Mouse (Mus musculus) gastrocnemius, postnatal 14 days (tissue): Measurements from ENCODE around the gene Galnt6. TPM values are rescaled to one million over a fixed set of nuclear protein-coding genes. Genes with fewer than 3 reads are reported as not detected.

ENCODE experiments used
- DNase-seq: peaks from one replicate; pipeline ENCODE4 v3.0.0; 2021; ENCODE audit warnings: mixed read lengths
- intact Hi-C: fragments of 180-260 bp; cut with DNase I; formaldehyde crosslinking; loops from one replicate; pipeline ENCODE4 v1.15.1; 2025; ENCODE audit warnings: low total_unique reads
- total RNA-seq, 2 experiments: library from RNA; stranded (reverse); gene quantifications; 2 replicates each; pipeline ENCODE4 v1.2.3; 2021

Gene Galnt6
- total RNA-seq, 2 experiments from 2014 or later: 0.18 to 0.33 TPM

GRCm38 (mm10) chr15:100755498-100755859 lies 26.3 kb upstream of the Galnt6 start:
- intact Hi-C loops: no loop called here
- DNase-seq: no peak

DNA sequence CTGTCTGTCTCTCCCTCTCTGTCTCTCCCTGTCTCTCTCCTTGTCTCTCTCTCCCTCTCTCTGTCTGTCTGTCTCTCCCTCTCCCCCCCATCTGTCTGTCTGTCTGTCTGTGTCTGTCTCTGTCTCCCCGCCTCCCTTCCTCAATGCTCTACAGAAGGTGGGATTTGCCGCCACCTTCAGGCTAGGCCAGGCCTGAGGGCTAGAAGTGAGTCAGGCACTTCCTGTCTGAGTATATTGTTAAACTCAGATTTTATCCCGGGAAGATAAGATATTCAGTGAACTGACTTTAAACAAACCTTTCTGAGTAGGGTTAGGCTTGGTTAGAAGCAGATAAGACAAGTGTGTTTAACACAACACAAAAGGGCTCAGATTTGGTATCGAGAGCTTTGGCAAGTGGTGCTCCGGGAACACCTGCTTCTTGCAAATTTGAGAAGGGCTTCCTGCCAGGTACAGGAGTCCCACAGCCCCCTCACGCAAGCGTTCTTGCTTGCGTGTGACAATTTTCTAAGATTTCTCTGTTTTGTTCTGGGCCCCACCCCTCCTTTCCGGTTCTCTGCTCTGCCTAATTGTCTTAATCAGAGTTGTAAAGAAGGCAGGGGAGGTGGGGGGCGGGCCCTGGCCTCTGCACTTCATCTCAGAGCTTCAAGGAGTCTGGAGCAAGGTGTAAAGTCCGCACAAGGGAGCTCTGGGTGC lies 25.8 kb upstream of the Galnt6 start:
- DNase-seq: no peak
- intact Hi-C loops: no loop called here

GRCm38 (mm10) chr15:100754041-100754440 lies 24.9 kb upstream of the Galnt6 start:
- intact Hi-C loops: no loop called here
- DNase-seq: no peak

DNA sequence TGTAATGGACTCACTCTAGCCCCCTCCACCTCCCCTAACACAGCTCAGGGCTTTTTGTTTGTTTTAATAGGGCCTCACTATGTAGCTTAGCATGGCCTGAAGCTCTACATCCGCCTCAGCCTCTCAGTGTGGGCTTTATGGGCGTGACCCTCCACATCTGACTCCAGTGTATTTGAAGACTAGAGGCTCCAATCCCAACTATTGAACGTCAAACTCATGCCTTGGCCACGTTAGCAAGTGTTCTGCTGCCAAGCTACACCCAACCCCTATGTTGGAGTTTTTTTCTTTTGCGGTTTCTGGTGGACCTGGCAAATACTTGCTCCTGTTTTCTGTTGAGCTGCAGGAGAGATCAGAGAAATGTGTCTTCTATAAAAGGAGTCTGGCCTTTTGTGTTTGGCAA lies 23.9 kb upstream of the Galnt6 start:
- no peak for DNase-seq
- intact Hi-C loops: no loop called here

DNA sequence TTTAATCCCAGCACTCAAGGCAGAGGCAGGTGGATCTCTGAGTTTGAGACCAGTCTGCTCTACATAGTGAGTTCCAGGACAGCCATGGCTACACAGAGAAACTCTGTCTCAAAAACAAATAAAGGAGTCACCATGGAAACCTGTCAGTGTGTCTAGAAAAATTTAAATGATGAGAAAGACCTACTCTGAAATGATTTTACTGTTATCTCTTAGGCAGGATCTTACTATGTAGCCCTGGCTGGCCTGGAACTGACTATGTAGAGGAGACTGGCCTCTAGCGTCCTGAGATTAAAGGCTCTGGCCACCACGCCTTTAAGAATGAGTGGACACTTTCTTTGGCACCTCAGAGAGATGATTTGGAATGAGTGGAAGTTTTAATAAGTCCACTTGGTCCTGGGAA lies 23.3 kb upstream of the Galnt6 start:
- no peak for DNase-seq
- intact Hi-C loops: no loop called here

DNA sequence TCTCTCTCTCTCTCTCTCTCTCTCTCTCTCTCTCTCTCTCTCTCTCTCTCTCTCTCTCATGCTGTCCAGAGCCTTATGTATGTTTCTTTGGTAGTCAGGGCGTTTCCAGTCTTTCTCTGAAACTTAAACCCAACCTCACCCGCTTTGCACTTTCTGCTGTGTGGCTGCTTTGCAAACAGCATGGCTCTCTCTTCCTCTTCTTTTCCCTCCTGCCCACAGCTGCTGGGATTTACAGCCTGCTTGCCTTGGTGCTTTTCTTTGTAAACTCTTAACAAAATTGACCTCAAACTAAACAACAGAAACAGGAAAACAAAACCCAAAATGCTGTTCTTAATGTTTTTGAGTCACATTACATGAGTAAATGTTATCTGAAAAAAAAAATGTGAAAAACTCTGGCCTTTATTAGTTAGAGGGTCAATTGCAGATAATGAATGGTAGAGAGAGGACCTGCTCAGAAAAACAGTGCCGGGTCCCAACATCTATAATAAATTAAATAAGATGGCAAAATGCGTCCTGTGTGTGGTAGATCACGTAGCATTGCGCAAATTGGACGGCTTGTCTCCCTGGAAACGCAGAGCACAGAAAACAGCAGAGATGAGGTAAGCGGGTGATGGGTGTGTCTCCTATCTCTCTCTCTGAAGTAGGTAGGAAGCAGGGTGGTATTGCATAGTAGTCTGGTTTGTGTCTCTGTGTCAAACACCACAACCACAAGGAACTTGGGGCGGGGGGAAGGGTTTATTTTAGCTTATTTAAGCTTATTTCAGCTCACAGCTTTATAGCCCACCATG lies 20.8 kb upstream of the Galnt6 start:
- DNase-seq: no peak
- intact Hi-C loops: no loop called here

DNA sequence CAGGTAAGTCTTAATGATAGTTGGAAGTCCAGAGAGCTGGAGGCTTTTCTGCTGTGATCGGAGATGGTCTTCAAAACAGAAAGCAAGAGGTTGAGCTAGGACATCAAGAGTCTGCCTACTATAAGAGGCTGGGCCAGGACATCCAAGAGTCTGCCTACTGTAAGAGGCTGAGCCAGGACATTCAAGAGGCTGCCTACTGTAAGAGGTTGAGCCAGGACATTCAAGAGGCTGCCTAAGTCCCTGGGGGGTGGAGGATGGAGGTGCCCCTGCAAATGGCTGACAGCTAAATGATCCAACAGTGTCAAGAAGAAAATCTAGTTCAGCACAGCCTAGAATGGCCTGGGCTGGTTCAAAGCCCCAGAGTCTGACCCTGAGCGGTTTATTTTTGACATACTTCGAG lies 19.4 kb upstream of the Galnt6 start:
- DNase-seq: no peak
- intact Hi-C loops: no loop called here

DNA sequence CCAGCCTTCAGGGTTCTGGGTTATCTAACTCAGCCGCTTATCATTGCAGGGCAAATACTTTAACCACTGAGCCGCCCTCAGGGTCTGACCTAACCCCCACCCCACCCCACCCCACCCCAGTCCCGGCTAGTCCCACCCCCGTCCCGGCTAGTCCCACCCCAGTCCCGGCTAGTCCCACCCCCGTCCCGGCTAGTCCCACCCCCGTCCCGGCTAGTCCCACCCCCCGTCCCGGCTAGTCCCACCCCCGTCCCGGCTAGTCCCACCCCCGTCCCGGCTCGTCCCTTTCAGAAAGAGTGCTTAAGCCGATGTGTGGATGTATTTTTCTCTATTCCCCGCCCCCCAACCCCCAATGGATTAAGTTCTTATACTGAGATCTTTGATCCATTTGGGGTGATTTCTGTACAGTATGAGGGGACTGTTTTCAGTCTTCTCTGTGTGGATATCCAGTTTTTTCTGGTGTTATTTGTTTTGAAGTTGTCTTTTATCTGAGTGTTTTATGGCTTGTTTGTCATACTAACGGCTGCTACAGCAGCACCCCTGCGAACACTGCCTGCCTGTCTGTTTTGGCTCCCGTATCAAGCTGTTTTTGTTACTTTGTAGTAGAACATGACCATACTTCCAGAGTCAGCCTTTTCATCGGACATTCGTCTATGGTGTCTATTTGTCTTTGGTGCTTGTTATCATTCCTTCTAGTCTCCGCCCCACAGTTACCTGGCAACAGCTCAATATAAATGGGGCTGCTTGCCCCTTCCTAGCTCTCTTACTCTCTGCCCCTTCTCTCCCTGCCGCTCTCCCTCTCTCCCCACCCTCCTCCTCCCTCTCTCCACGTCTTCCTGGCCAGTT lies 18.2 kb upstream of the Galnt6 start:
- no peak for DNase-seq
- intact Hi-C loops: no loop called here

GRCm38 (mm10) chr15:100746478-100747120 lies 17.4 kb upstream of the Galnt6 start:
- no peak for DNase-seq

DNA sequence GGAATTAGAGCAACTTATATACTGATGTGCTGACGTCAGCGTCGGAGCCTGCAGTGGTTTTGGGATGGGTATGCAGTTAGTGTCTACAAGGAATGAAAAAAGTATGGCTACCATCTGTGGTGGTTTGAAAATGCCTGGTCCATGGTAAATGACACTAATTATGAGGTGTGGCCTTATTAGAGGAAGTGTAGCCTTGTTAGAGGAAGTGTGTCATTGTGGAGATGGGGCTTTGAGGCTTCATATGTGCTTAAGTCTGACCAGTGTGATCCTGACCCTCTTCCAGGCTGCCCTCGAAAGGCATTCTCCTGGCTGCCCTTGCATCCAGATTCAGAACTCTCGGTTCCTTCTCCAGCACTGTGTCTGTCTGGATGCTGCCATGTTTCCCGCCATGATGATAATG lies 14.1 kb upstream of the Galnt6 start:
- intact Hi-C loops: no loop called here
- DNase-seq: no peak

More at GRCm38 (mm10) chr15:100746478-100747120, 17.4 kb upstream of the Galnt6 start:
- intact Hi-C loops: no loop called here

DNA sequence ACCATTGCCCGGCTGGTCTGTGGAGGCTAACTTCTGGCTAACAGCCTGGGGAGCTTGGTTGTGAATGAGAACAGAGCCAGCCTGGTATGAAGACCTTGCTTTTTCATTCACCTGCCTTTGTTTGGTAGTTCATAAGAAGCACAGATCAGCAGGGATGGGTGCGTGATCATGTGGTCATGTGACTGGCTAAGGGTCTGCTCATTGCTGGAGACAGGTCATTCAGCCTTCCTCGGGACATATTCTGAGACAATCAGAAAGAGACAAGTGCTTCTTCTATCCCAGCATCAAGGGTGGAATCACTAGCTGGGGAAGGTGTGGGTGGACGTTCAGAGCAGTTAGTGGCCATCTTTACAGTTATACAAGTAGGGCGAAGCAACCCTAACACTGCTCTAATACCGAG lies 10.3 kb upstream of the Galnt6 start:
- DNase-seq: no peak
- intact Hi-C loops: no loop called here

- intact Hi-C loops: no loop called here
- DNase-seq: no peak
These were observed 9.2 kb upstream of the Galnt6 start for GRCm38 (mm10) chr15:100738351-100738781.

DNA sequence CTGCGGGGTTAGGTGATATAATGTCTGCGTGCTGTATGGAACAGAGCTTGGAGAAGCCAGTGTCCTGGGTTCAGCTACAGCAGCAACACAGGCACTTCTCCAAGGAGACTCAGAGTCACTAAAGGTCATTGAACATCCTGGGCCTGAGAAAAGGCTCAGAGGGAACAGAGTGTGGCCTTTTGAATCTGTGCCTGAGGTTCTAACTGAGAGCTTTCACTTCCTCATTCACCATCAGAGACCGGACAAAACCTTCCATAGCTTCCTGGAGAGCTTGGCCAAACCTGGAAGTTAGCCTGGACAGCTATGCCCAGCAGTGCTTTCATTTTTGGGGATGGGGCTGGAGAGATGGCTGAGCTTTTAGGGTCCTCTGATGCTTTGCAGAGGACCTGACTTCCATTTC lies 8.5 kb upstream of the Galnt6 start:
- intact Hi-C loops: no loop called here
- DNase-seq: no peak

DNA sequence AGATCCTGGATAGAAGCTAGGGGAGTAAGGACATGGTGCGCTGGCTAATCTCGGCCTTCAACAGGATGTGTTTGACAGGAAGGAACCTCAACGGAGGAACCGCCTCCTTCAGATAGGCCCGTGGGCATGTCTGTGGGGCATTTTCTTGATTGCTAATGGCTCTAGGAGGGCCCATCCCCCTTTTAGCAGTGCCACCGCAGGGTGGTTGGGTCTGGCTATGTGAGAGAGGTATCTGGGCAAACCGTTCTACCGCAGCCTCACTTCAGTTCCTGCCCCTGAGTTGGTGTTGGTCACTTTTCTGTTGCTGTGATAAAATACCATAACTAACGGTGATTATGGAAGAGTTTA lies 6.8 kb upstream of the Galnt6 start:
- intact Hi-C loops: no loop called here

GRCm38 (mm10) chr15:100735095-100735952 lies 6.1 kb upstream of the Galnt6 start:
- no peak for DNase-seq
- intact Hi-C loops: no loop called here

More for the DNA sequence above, 6.8 kb upstream of the Galnt6 start:
- no peak for DNase-seq

- DNase-seq: no peak
- intact Hi-C loops: no loop called here
These were observed 3.4 kb upstream of the Galnt6 start for GRCm38 (mm10) chr15:100732580-100732979.

GRCm38 (mm10) chr15:100731081-100731480 lies 1.9 kb upstream of the Galnt6 start:
- no peak for DNase-seq
- intact Hi-C loops: no loop called here

DNA sequence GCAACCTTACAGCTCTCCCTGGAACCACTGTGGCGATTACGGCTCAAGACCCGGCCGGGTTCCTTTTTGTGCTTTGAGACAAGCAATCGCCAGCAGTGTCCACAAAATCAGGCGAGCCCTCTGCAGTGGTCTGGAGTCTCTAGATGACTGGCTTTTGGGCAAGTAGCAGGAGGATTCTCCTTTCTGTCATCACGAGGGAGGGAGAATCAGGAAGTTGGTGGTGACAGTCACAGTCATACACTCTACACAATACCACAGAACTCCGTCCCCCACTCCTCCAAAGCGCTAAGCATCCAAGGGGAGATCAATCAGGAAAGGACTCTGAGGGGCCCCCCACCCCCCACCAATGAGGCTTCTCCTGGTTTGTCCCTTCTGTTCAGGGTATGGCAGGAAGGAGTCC lies 590 bp downstream of the Galnt6 start:
- DNase-seq: no peak
- intact Hi-C loops: no loop called here

- DNase-seq: no peak
- intact Hi-C loops: no loop called here
These were observed 1.3 kb downstream of the Galnt6 start for GRCm38 (mm10) chr15:100727834-100728233.
